In genomic region chr15:78749855-78750254, GRCm38 (mm10) we compare ENCODE assay signal across 9 mouse cellular contexts. TPM values are rescaled to one million over a fixed set of nuclear protein-coding genes. Genes with fewer than 3 reads are reported as not detected.
DNase-seq lines count a peak whose midpoint lies in the region; ATAC-seq and TF ChIP-seq lines count a peak whose summit lies in the region.
"Had no signal": no experiment of that assay in that cellular context is flagged by ENCODE, and none has a peak within 500 bp of the region (broad histone marks: within the 10 kb centered on the region; RNA-seq: fewer than 3 reads in every experiment).

No protein-coding gene starts in this region.

- H3K27ac ChIP-seq in lung, embryonic 16.5 days (ENCODE audit: low read length): no peak overlapping the region
- no peak overlapping the region for H3K27ac ChIP-seq in kidney, embryonic 14.5 days (ENCODE audit: low read depth, low read length)
- H3K27ac ChIP-seq in stomach, postnatal 0 days (replicated peaks): no peak overlapping the region
- no peak overlapping the region for H3K27ac ChIP-seq in thymus, adult 2 months (ENCODE audit: control insufficient read depth, insufficient read depth, low read length)
- H3K27ac ChIP-seq: limb, embryonic 15.5 days had no signal

- no peak overlapping the region for H3K4me3 ChIP-seq in lung, embryonic 16.5 days (ENCODE audit: low read length)
- H3K4me3 ChIP-seq in kidney, embryonic 14.5 days (ENCODE audit: low read length): no peak overlapping the region
- H3K4me3 ChIP-seq in stomach, postnatal 0 days (ENCODE audit: low read depth, low read length): no peak overlapping the region
- no peak overlapping the region for H3K4me3 ChIP-seq in thymus, adult 2 months (ENCODE audit: control insufficient read depth, insufficient read depth, low read length)
- H3K4me3 ChIP-seq: limb, embryonic 15.5 days; megakaryocyte, embryonic 14.5 days had no signal

- H3K36me3 ChIP-seq in lung, embryonic 16.5 days (ENCODE audit: control insufficient read depth, insufficient read depth, low read length): no peaks in the 10 kb centered on the region
- no peaks in the 10 kb centered on the region for H3K36me3 ChIP-seq in kidney, embryonic 14.5 days (ENCODE audit: control insufficient read depth, insufficient read depth, low read length)
- H3K36me3 ChIP-seq in stomach, postnatal 0 days (ENCODE audit: control insufficient read depth, insufficient read depth, low read length): no peaks in the 10 kb centered on the region
- no peaks in the 10 kb centered on the region for H3K36me3 ChIP-seq in thymus, adult 2 months (ENCODE audit: control insufficient read depth, insufficient read depth, low read length)
- H3K36me3 ChIP-seq: limb, embryonic 15.5 days had no signal

- no peaks in the 10 kb centered on the region for H3K27me3 ChIP-seq in lung, embryonic 16.5 days (ENCODE audit: control insufficient read depth, insufficient read depth, low read depth, low read length)
- no peaks in the 10 kb centered on the region for H3K27me3 ChIP-seq in kidney, embryonic 14.5 days (ENCODE audit: control insufficient read depth, insufficient read depth, low read length)
- H3K27me3 ChIP-seq in stomach, postnatal 0 days (ENCODE audit: control insufficient read depth, insufficient read depth, low read length): no peaks in the 10 kb centered on the region
- H3K27me3 ChIP-seq in thymus, adult 2 months (ENCODE audit: control insufficient read depth, insufficient read depth, low read length): no peaks in the 10 kb centered on the region
- H3K27me3 ChIP-seq: limb, embryonic 15.5 days had no signal

- H3K9me3 ChIP-seq in lung, embryonic 16.5 days (ENCODE audit: control insufficient read depth, low read length): no peaks in the 10 kb centered on the region
- H3K9me3 ChIP-seq in kidney, embryonic 14.5 days (ENCODE audit: control insufficient read depth, low read length): no peaks in the 10 kb centered on the region
- no peaks in the 10 kb centered on the region for H3K9me3 ChIP-seq in stomach, postnatal 0 days (ENCODE audit: control insufficient read depth, low read length)
- H3K9me3 ChIP-seq: limb, embryonic 15.5 days had no signal

- TF ChIP-seq CTCF in stomach, postnatal 0 days (IDR thresholded peaks at IDR 0.05; ENCODE audit: low read depth): no peak
- no peak for TF ChIP-seq CTCF in thymus, adult 2 months (IDR thresholded peaks at IDR 0.05; ENCODE audit: borderline replicate concordance, control insufficient read depth, extremely low read depth, insufficient read depth, low read length, poor library complexity)

- 44% methylated on average over 5 of the region's 5 CpGs for WGBS in lung, embryonic 16.5 days
- 30% methylated on average over 5 of the region's 5 CpGs for WGBS in kidney, embryonic 14.5 days
- WGBS in stomach, postnatal 0 days: 36% methylated on average over 5 of the region's 5 CpGs
- 97% methylated on average over 5 of the region's 5 CpGs for WGBS in thymus, adult 2 months

- TF ChIP-seq POLR2A in thymus, adult 2 months (IDR thresholded peaks at IDR 0.05; ENCODE audit: control insufficient read depth, extremely low read depth, insufficient read depth, low read length, poor library complexity): no peak

- peak; percentile 52; the same call in 1 of the 2 replicates for ATAC-seq in lung, embryonic 16.5 days (ENCODE audit: low read depth)
- ATAC-seq in kidney, embryonic 14.5 days (ENCODE audit: low FRiP score, low TSS enrichment): peak; percentile 53
- no peak for ATAC-seq in stomach, postnatal 0 days (ENCODE audit: low FRiP score, low TSS enrichment)

- no peaks in the 10 kb centered on the region for H3K4me1 ChIP-seq in lung, embryonic 16.5 days (replicated peaks; ENCODE audit: control insufficient read depth, insufficient read depth, low read length)
- H3K4me1 ChIP-seq in kidney, embryonic 14.5 days (ENCODE audit: control insufficient read depth, insufficient read depth, low read length): no peaks in the 10 kb centered on the region
- no peaks in the 10 kb centered on the region for H3K4me1 ChIP-seq in stomach, postnatal 0 days (replicated peaks; ENCODE audit: control insufficient read depth, insufficient read depth)
- H3K4me1 ChIP-seq in thymus, adult 2 months (replicated peaks; ENCODE audit: control insufficient read depth, insufficient read depth, low read length): peaks cover 8% of the 10 kb centered on the region
- H3K4me1 ChIP-seq: limb, embryonic 15.5 days had no signal

- no peak for DNase-seq in lung, adult 18-20 months
- peak; percentile 45 for DNase-seq in embryo, embryonic 11.5 days (ENCODE audit: low read depth, low spot score)
- DNase-seq in stomach, postnatal 0 days (ENCODE audit: low spot score): peak; percentile 48
- DNase-seq in c-Kit-positive CD71-positive TER-119-positive erythroid progenitor cells, embryonic 14.5 days (ENCODE audit: low spot score): no peak
- no peak for DNase-seq in thymus, adult 2 months

- no peak overlapping the region for H3K9ac ChIP-seq in lung, embryonic 16.5 days (ENCODE audit: low read length)
- no peak overlapping the region for H3K9ac ChIP-seq in kidney, embryonic 14.5 days (ENCODE audit: low read depth, low read length)
- no peak overlapping the region for H3K9ac ChIP-seq in stomach, postnatal 0 days (ENCODE audit: low read length)
- H3K9ac ChIP-seq: limb, embryonic 15.5 days had no signal

- no peak overlapping the region for H3K4me2 ChIP-seq in lung, embryonic 16.5 days (ENCODE audit: low read depth, low read length)
- H3K4me2 ChIP-seq in kidney, embryonic 14.5 days (replicated peaks; ENCODE audit: low read depth, low read length): no peak overlapping the region
- no peak overlapping the region for H3K4me2 ChIP-seq in stomach, postnatal 0 days (replicated peaks; ENCODE audit: low read depth)
- H3K4me2 ChIP-seq: limb, embryonic 15.5 days had no signal

- no peak for TF ChIP-seq EP300 in stomach, postnatal 0 days (optimal IDR thresholded peaks at IDR 0.05)

RNA-seq across cellular contexts. Expression of gene Mfng, which starts 23.4 kb away (rescaled TPM):
- polyA plus RNA-seq in lung, embryonic 16.5 days (2015; fragmentation: Nextera tagmentation; extraction: Ambion mirVana): 40.8 and 43.1 TPM in 2 replicates
- 12.4 and 15.4 TPM in 2 replicates for polyA plus RNA-seq in kidney, embryonic 14.5 days (2014; fragmentation: Nextera tagmentation; extraction: Ambion mirVana)
- polyA plus RNA-seq in stomach, postnatal 0 days (2015; fragmentation: Nextera tagmentation; extraction: Ambion mirVana): 5.6 and 7.2 TPM in 2 replicates
- polyA plus RNA-seq in thymus, adult 2 months (2012; rRNA removed): 97.5 and 110 TPM in 2 replicates

RNA-seq across cellular contexts. Expression of gene Elfn2, which starts 31.3 kb away (rescaled TPM):
- polyA plus RNA-seq in lung, embryonic 16.5 days (2015; fragmentation: Nextera tagmentation; extraction: Ambion mirVana): 0.09 and 0.15 TPM in 2 replicates
- polyA plus RNA-seq in kidney, embryonic 14.5 days (2014; fragmentation: Nextera tagmentation; extraction: Ambion mirVana): 0.03 TPM in 2 replicates
- polyA plus RNA-seq in stomach, postnatal 0 days (2015; fragmentation: Nextera tagmentation; extraction: Ambion mirVana): 0.06 and 0.11 TPM in 2 replicates
- polyA plus RNA-seq in thymus, adult 2 months (2012; rRNA removed): 4.7 and 8.4 TPM in 2 replicates

RNA-seq across cellular contexts. Expression of gene Card10, which starts 53.0 kb away (rescaled TPM):
- polyA plus RNA-seq in lung, embryonic 16.5 days (2015; fragmentation: Nextera tagmentation; extraction: Ambion mirVana): 6.1 and 6.2 TPM in 2 replicates
- polyA plus RNA-seq in kidney, embryonic 14.5 days (2014; fragmentation: Nextera tagmentation; extraction: Ambion mirVana): 6.1 and 10.2 TPM in 2 replicates
- polyA plus RNA-seq in stomach, postnatal 0 days (2015; fragmentation: Nextera tagmentation; extraction: Ambion mirVana): 2.4 and 2.8 TPM in 2 replicates
- polyA plus RNA-seq in thymus, adult 2 months (2012; rRNA removed): 12.6 and 13.0 TPM in 2 replicates

Comparison
In these comparisons a context has a peak if more than half of its experiments do, and no peak if none do; other contexts are left out.
1. DNase-seq: peak in embryo, embryonic 11.5 days (single experiment) and stomach, postnatal 0 days (single experiment); none in lung, adult 18-20 months (0 of 2), c-Kit-positive CD71-positive TER-119-positive erythroid progenitor cells, embryonic 14.5 days (single experiment) and thymus, adult 2 months (single experiment).